Mouse (Mus musculus) G1E (cell line): ENCODE measurements at regions not wholly inside any gene's neighbourhood (a gene's known extent, or its start where the extent isn't known, plus 50 kb on each side); places are given as distances from the start of the nearest gene placed in this dataset.
"Not testable (repeated sequence)": the region's sequence is repeated elsewhere in the genome, so short reads cannot be mapped to it uniquely, and the experiment has no call there.

ENCODE experiments used
- ATAC-seq: 2 replicates; pipeline ENCODE4 v1.8.0; 2016; ENCODE audit warnings: mild to moderate bottlenecking; ENCODE audit not compliant: insufficient number of reproducible peaks, poor library complexity, low FRiP score, severe bottlenecking; ENCODE audit errors: extremely low read depth
- DNase-seq: peaks from one replicate; pipeline ENCODE4 v3.0.0; 2012; ENCODE audit warnings: low spot score
- H3K27me3 ChIP-seq: 2 replicates; pipeline ENCODE4 v1.6.1; 2012; ENCODE audit warnings: mild to moderate bottlenecking, low read length, inconsistent platforms; ENCODE audit not compliant: insufficient read depth
- H3K36me3 ChIP-seq: replicated peaks from 2 replicates; pipeline ENCODE3; 2012; ENCODE audit warnings: mild to moderate bottlenecking, inconsistent platforms
- H3K4me1 ChIP-seq: 2 replicates; pipeline ENCODE4 v1.6.1; 2012; ENCODE audit warnings: low read depth, low read length, inconsistent platforms, mixed read lengths; ENCODE audit not compliant: insufficient read depth
- H3K4me3 ChIP-seq: 2 replicates; pipeline ENCODE4 v1.5.1; 2012; ENCODE audit warnings: low read depth, mild to moderate bottlenecking, inconsistent platforms, low read length, moderate library complexity, mixed read lengths
- H3K9me3 ChIP-seq: replicated peaks from 2 replicates; pipeline ENCODE4 v1.6.1; 2012; ENCODE audit warnings: inconsistent platforms
- CTCF ChIP-seq: IDR thresholded peaks from 2 replicates; pipeline ENCODE4 v1.5.1; 2012; ENCODE audit warnings: low read depth, low read length, inconsistent platforms, mixed read lengths
- GATA1 ChIP-seq: IDR thresholded peaks from 2 replicates; pipeline ENCODE4 v1.6.1; 2012; ENCODE audit warnings: borderline replicate concordance, low read length, inconsistent platforms, mixed read lengths
- GATA2 ChIP-seq: IDR thresholded peaks from 2 replicates; pipeline ENCODE4 v1.6.1; 2012; ENCODE audit warnings: low read depth, low read length, inconsistent platforms, borderline replicate concordance
- POLR2AphosphoS5 ChIP-seq: IDR thresholded peaks from 2 replicates; pipeline ENCODE4 v1.6.1; 2012; ENCODE audit warnings: low read depth, low read length, inconsistent platforms; ENCODE audit not compliant: insufficient replicate concordance
- TAL1 ChIP-seq: conservative IDR thresholded peaks from 2 replicates; pipeline ENCODE4 v1.6.1; 2012; ENCODE audit warnings: low read depth, low read length, inconsistent platforms, mixed read lengths

GRCm38 (mm10) chr6:14522742-14523141, 232.3 kb downstream of the Ppp1r3a start:
- H3K9me3 ChIP-seq = no peaks in the 10 kb centered on the region
- no peak for DNase-seq
- no peak overlapping the region for H3K4me3 ChIP-seq
- no peaks in the 10 kb centered on the region for H3K4me1 ChIP-seq
- no peak for TF ChIP-seq POLR2AphosphoS5
- TF ChIP-seq CTCF = peak; percentile 35
- TF ChIP-seq TAL1 = no peak
- H3K27me3 ChIP-seq = no peaks in the 10 kb centered on the region
- H3K36me3 ChIP-seq = no peaks in the 10 kb centered on the region
- no peak for ATAC-seq

- Histone ChIP-seq H3K36me3 (no peaks in the 10 kb centered on the region), H3K9me3 (no peaks in the 10 kb centered on the region), H3K27me3 (no peaks in the 10 kb centered on the region), H3K4me1 (no peaks in the 10 kb centered on the region), H3K4me3 (no peak overlapping the region)
- DNase-seq = no peak
- TF ChIP-seq GATA1 = no peak
- TF ChIP-seq CTCF = no peak
- no peak for TF ChIP-seq GATA2
- no peak for TF ChIP-seq TAL1
- TF ChIP-seq POLR2AphosphoS5 = no peak
- no peak for ATAC-seq
These were observed 233.8 kb downstream of the Ppp1r3a start for GRCm38 (mm10) chr6:14521321-14521720.

GRCm38 (mm10) chr6:14504171-14504570, 250.9 kb downstream of the Ppp1r3a start:
- Histone ChIP-seq H3K4me3 (no peak overlapping the region), H3K4me1 (no peaks in the 10 kb centered on the region), H3K9me3 (no peaks in the 10 kb centered on the region), H3K27me3 (no peaks in the 10 kb centered on the region), H3K36me3 (no peaks in the 10 kb centered on the region)
- TF ChIP-seq TAL1 (no peak), CTCF (no peak), GATA2 (no peak), GATA1 (no peak), POLR2AphosphoS5 (no peak)
- DNase-seq (no peak), ATAC-seq (peak; percentile 40; the same call in 1 of the 2 replicates)

- H3K27me3 ChIP-seq = no peaks in the 10 kb centered on the region
- H3K4me1 ChIP-seq = no peaks in the 10 kb centered on the region
- DNase-seq (no peak), ATAC-seq (no peak)
- no peaks in the 10 kb centered on the region for H3K36me3 ChIP-seq
- H3K9me3 ChIP-seq = no peaks in the 10 kb centered on the region
- TF ChIP-seq POLR2AphosphoS5 (no peak), CTCF (no peak), TAL1 (no peak), GATA2 (no peak), GATA1 (no peak)
- H3K4me3 ChIP-seq = no peak overlapping the region
These were observed 254.4 kb downstream of the Ppp1r3a start for GRCm38 (mm10) chr6:14500663-14501062.

- not testable (repeated sequence) for H3K27me3 ChIP-seq, DNase-seq, H3K4me1 ChIP-seq, H3K9me3 ChIP-seq, H3K36me3 ChIP-seq, ATAC-seq, H3K4me3 ChIP-seq
These were observed 255.2 kb downstream of the Ppp1r3a start for GRCm38 (mm10) chr6:14499882-14500281.

GRCm38 (mm10) chr6:14486642-14487041, 268.4 kb downstream of the Ppp1r3a start:
- H3K9me3 ChIP-seq, H3K36me3 ChIP-seq, H3K4me3 ChIP-seq, H3K27me3 ChIP-seq, ATAC-seq, DNase-seq, H3K4me1 ChIP-seq: not testable (repeated sequence)

GRCm38 (mm10) chr6:14456394-14456793, 298.7 kb downstream of the Ppp1r3a start:
- Histone ChIP-seq H3K27me3 (no peaks in the 10 kb centered on the region), H3K36me3 (no peaks in the 10 kb centered on the region)

GRCm38 (mm10) chr6:14453321-14453720, 301.8 kb downstream of the Ppp1r3a start:
- H3K27me3 ChIP-seq, H3K4me3 ChIP-seq, H3K9me3 ChIP-seq, ATAC-seq, H3K36me3 ChIP-seq, DNase-seq, H3K4me1 ChIP-seq: not testable (repeated sequence)

More at GRCm38 (mm10) chr6:14456394-14456793, 298.7 kb downstream of the Ppp1r3a start:
- Histone ChIP-seq H3K4me1 (no peaks in the 10 kb centered on the region), H3K4me3 (no peak overlapping the region), H3K9me3 (no peaks in the 10 kb centered on the region)
- no peak for TF ChIP-seq GATA2
- no peak for TF ChIP-seq CTCF
- TF ChIP-seq POLR2AphosphoS5 = no peak
- no peak for TF ChIP-seq GATA1
- no peak for TF ChIP-seq TAL1
- DNase-seq = no peak
- ATAC-seq = no peak
